Mouse (Mus musculus) lung, embryonic 14.5 days (tissue): ENCODE measurements at regions not wholly inside any gene's neighbourhood (a gene's known extent, or its start where the extent isn't known, plus 50 kb on each side); places are given as distances from the start of the nearest gene placed in this dataset.

Experiments used
- ATAC-seq: fragments of 200-750 bp; cut with Nextera tagmentation; 2 replicates; pipeline ENCODE4 v1.8.0; 2017; ENCODE audit warnings: mild to moderate bottlenecking, moderate TSS enrichment, moderate library complexity; ENCODE audit not compliant: insufficient read depth
- DNase-seq: peaks from one replicate; pipeline ENCODE4 v3.0.0-alpha.2; 2015
- H3K27ac ChIP-seq: fragments of 300-500 bp; sonication (generic); 2 replicates; pipeline ENCODE4 v1.5.1; 2014; ENCODE audit warnings: low read depth, mild to moderate bottlenecking, moderate library complexity
- H3K27me3 ChIP-seq: fragments of 300-500 bp; sonication (generic); 2 replicates; pipeline ENCODE4 v1.6.1; 2014; ENCODE audit warnings: low read length, control low read depth; ENCODE audit not compliant: insufficient read depth
- H3K36me3 ChIP-seq: fragments of 300-500 bp; sonication (generic); 2 replicates; pipeline ENCODE4 v1.6.1; 2014; ENCODE audit warnings: control low read depth; ENCODE audit not compliant: insufficient read depth
- H3K4me1 ChIP-seq: fragments of 300-500 bp; sonication (generic); 2 replicates; pipeline ENCODE4 v1.6.1; 2014; ENCODE audit warnings: antibody characterized with exemption, control low read depth; ENCODE audit not compliant: insufficient read depth
- H3K4me2 ChIP-seq: fragments of 300-500 bp; sonication (generic); 2 replicates; pipeline ENCODE4 v1.6.1; 2014; ENCODE audit warnings: mild to moderate bottlenecking
- H3K4me3 ChIP-seq: fragments of 300-500 bp; sonication (generic); 2 replicates; pipeline ENCODE4 v1.5.1; 2014; ENCODE audit warnings: low read depth, low read length
- H3K9ac ChIP-seq: fragments of 300-500 bp; sonication (generic); 2 replicates; pipeline ENCODE4 v1.6.1; 2014
- H3K9me3 ChIP-seq: fragments of 300-500 bp; sonication (generic); 2 replicates; pipeline ENCODE4 v1.6.1; 2016; ENCODE audit warnings: low read depth, low read length, control low read depth
- CTCF ChIP-seq: IDR thresholded peaks from 2 replicates; pipeline ENCODE4 v1.5.1; 2016; ENCODE audit warnings: antibody characterized with exemption, low read depth
- WGBS: fragments of 180-500 bp; shearing (Covaris S2); extraction: QIAGEN DNeasy Blood & Tissue Kit; methylation state at CpG from one replicate; pipeline ENCODE4 v1.1.7; 2014; 5-methylcytosine and 5-hydroxymethylcytosine counted together

DNA sequence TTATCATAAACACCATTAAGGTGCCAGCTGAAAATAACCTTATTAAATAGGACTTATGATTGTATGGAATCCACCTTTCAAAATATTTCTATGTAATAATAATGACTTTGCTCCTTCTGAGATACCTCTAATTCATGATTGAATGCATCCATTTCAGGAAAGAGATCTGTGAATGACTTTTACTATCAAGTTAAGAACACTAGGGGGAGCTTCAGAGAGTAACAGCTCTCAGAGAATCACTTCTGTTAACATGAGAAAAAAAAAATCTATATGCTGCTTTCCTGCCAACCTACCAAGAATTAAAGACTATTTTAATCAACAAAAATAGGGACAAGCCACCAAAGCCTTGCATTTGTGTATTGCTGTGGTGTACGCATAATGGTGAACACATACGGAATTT is 428.4 kb upstream of the Robo2 start:
- no peaks in the 10 kb centered on the region for H3K9me3 ChIP-seq
- H3K27me3 ChIP-seq = no peaks in the 10 kb centered on the region
- no peak overlapping the region for H3K27ac ChIP-seq
- no peak overlapping the region for H3K4me2 ChIP-seq
- no peaks in the 10 kb centered on the region for H3K4me1 ChIP-seq
- peak; percentile 39 for DNase-seq
- H3K9ac ChIP-seq = no peak overlapping the region
- ATAC-seq = no peak
- 84% methylated on average over 2 of the region's 2 CpGs for WGBS
- no peaks in the 10 kb centered on the region for H3K36me3 ChIP-seq
- no peak overlapping the region for H3K4me3 ChIP-seq
- peak; percentile 27; the same call in 1 of the 2 replicates for TF ChIP-seq CTCF

- Histone ChIP-seq H3K9me3 (no peaks in the 10 kb centered on the region), H3K9ac (no peak overlapping the region)
- 42% methylated on average over 3 of the region's 3 CpGs for whole genome bisulfite sequencing
These were observed 402.8 kb upstream of the Robo2 start for GRCm38 (mm10) chr16:74814386-74814785.

GRCm38 (mm10) chr16:74809154-74809825 is 397.7 kb upstream of the Robo2 start:
- no peak for DNase-seq
- no peak for ATAC-seq
- H3K36me3 ChIP-seq = no peaks in the 10 kb centered on the region
- H3K27me3 ChIP-seq = no peaks in the 10 kb centered on the region
- H3K9ac ChIP-seq = no peak overlapping the region
- H3K4me3 ChIP-seq = no peak overlapping the region
- H3K27ac ChIP-seq = no peak overlapping the region
- TF ChIP-seq CTCF = no peak
- WGBS = 60% methylated on average over 7 of the region's 7 CpGs
- H3K9me3 ChIP-seq = no peaks in the 10 kb centered on the region
- H3K4me2 ChIP-seq = no peak overlapping the region
- H3K4me1 ChIP-seq = no peaks in the 10 kb centered on the region

More at GRCm38 (mm10) chr16:74814386-74814785, 402.8 kb upstream of the Robo2 start:
- Histone ChIP-seq H3K36me3 (no peaks in the 10 kb centered on the region), H3K27ac (no peak overlapping the region), H3K4me1 (no peaks in the 10 kb centered on the region), H3K4me2 (no peak overlapping the region), H3K27me3 (no peaks in the 10 kb centered on the region), H3K4me3 (no peak overlapping the region)
- peak; percentile 47; the same call in 1 of the 2 replicates for ATAC-seq
- TF ChIP-seq CTCF = no peak
- peak; percentile 14 for DNase-seq

GRCm38 (mm10) chr16:74806775-74807174 is 395.1 kb upstream of the Robo2 start:
- H3K27ac ChIP-seq = no peak overlapping the region
- H3K4me1 ChIP-seq = no peaks in the 10 kb centered on the region
- H3K4me3 ChIP-seq = no peak overlapping the region
- DNase-seq (no peak), ATAC-seq (no peak)
- TF ChIP-seq CTCF = no peak
- no peak overlapping the region for H3K9ac ChIP-seq
- no peaks in the 10 kb centered on the region for H3K36me3 ChIP-seq
- 71% methylated on average over 2 of the region's 2 CpGs for WGBS
- no peaks in the 10 kb centered on the region for H3K9me3 ChIP-seq
- H3K4me2 ChIP-seq = no peak overlapping the region
- H3K27me3 ChIP-seq = no peaks in the 10 kb centered on the region

DNA sequence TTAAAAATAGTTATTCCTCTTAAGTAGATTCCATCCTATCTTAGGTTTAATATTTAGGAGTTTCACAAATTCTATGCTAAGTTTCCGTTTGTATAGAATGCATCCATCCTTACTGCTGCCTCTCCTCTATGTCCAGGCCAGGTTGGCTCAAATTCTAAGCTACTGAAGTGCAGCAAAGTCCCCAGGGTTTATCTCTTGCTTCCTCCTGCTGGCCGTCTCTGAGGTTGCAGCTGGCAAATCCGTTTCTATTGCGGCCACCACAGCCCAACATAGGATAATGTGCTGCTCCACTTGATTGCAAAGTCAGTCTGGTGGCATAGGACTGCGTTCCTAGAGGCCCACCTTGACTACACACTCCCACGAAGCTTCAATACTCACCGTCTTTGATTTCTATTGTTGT is 389.7 kb upstream of the Robo2 start:
- Histone ChIP-seq H3K4me2 (no peak overlapping the region), H3K27me3 (no peaks in the 10 kb centered on the region), H3K4me1 (no peaks in the 10 kb centered on the region), H3K4me3 (no peak overlapping the region), H3K27ac (no peak overlapping the region), H3K9me3 (no peaks in the 10 kb centered on the region), H3K36me3 (no peaks in the 10 kb centered on the region), H3K9ac (no peak overlapping the region)
- peak; percentile 90 for ATAC-seq
- 7% methylated on average over 7 of the region's 7 CpGs for WGBS
- TF ChIP-seq CTCF = peak; percentile 91
- peak; percentile 86 for DNase-seq

GRCm38 (mm10) chr16:74796303-74796653 is 384.7 kb upstream of the Robo2 start:
- no peak for ATAC-seq
- H3K4me2 ChIP-seq = no peak overlapping the region
- H3K27ac ChIP-seq = no peak overlapping the region
- H3K9me3 ChIP-seq = no peaks in the 10 kb centered on the region
- no peak for TF ChIP-seq CTCF
- no peaks in the 10 kb centered on the region for H3K4me1 ChIP-seq
- no peaks in the 10 kb centered on the region for H3K36me3 ChIP-seq
- no peak overlapping the region for H3K9ac ChIP-seq
- H3K4me3 ChIP-seq = no peak overlapping the region
- DNase-seq = no peak
- H3K27me3 ChIP-seq = no peaks in the 10 kb centered on the region
- 54% methylated on average over 2 of the region's 2 CpGs for WGBS

- DNase-seq (peak; percentile 21), ATAC-seq (no peak; the same call in 1 of the 2 replicates)
- WGBS = 60% methylated on average over 5 of the region's 5 CpGs
- H3K36me3 ChIP-seq = no peaks in the 10 kb centered on the region
- no peak overlapping the region for H3K9ac ChIP-seq
- H3K27ac ChIP-seq = no peak overlapping the region
- H3K4me3 ChIP-seq = no peak overlapping the region
- no peaks in the 10 kb centered on the region for H3K4me1 ChIP-seq
- TF ChIP-seq CTCF = no peak
- no peak overlapping the region for H3K4me2 ChIP-seq
- no peaks in the 10 kb centered on the region for H3K9me3 ChIP-seq
- no peaks in the 10 kb centered on the region for H3K27me3 ChIP-seq
These were observed 384.0 kb upstream of the Robo2 start for GRCm38 (mm10) chr16:74795360-74796302.
